Comparison of ENCODE assay signal across 34 mouse cellular contexts in the genomic region with DNA sequence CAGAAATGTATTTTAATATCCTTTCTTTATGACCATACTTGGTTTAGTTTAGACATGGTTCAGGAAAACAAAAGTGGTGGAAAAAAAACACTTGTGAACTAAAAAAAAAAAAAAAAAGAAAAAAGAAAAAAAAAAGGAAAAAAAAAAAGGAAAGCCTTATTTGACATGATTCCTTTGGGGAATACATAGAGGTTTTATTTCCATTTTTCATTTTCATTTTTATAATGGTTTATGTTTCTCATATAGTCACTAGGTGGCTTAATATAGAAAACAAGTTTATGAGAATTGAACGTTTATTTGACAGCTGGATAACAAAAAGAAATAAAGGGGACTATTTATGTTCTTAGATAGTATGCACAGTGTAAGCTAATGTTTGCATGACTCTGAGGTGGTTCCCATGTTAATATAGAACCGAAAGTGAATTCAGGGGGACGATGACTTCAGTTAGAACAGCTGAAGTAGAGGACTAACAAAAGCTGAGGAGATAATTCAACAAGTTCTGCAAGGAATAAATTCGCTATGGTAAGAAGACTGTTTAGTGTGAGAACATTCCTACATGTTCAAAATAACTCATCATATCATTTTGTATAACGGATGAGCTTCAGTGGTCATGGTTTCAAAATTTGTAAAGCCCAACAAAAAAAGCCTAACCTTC. TPM values are rescaled to one million over a fixed set of nuclear protein-coding genes. Genes with fewer than 3 reads are reported as not detected.
"Had no signal": no experiment of that assay in that cellular context is flagged by ENCODE, and none has a peak within 500 bp of the region (broad histone marks: within the 10 kb centered on the region; RNA-seq: fewer than 3 reads in every experiment).

No protein-coding gene starts in this region.

- H3K9me3 ChIP-seq: heart, embryonic 13.5 days; heart, embryonic 15.5 days; hindbrain, embryonic 13.5 days; hindbrain, embryonic 15.5 days; kidney, embryonic 15.5 days; limb, embryonic 10.5 days; limb, embryonic 12.5 days; liver, embryonic 13.5 days; liver, embryonic 15.5 days had no signal

- H3K4me2 ChIP-seq: heart, embryonic 11.5 days; heart, embryonic 13.5 days; heart, embryonic 15.5 days; hindbrain, embryonic 13.5 days; hindbrain, embryonic 15.5 days; kidney, embryonic 15.5 days; limb, embryonic 12.5 days; liver, embryonic 11.5 days; liver, embryonic 13.5 days; liver, embryonic 15.5 days had no signal

- H3K9ac ChIP-seq: heart, embryonic 13.5 days; heart, embryonic 15.5 days; hindbrain, embryonic 13.5 days; hindbrain, embryonic 15.5 days; kidney, embryonic 15.5 days; limb, embryonic 12.5 days; liver, embryonic 13.5 days; liver, embryonic 15.5 days had no signal

- H3K27ac ChIP-seq: heart, embryonic 13.5 days; heart, embryonic 15.5 days; hindbrain, embryonic 13.5 days; hindbrain, embryonic 15.5 days; hindbrain, postnatal 0 days; kidney, embryonic 15.5 days; layer of hippocampus, adult 2 months; left cerebral cortex, adult 2 months; limb, embryonic 10.5 days; limb, embryonic 12.5 days; liver, embryonic 13.5 days; liver, embryonic 15.5 days had no signal

- H3K4me1 ChIP-seq: heart, embryonic 13.5 days; heart, embryonic 15.5 days; hindbrain, embryonic 13.5 days; hindbrain, embryonic 15.5 days; kidney, embryonic 15.5 days; limb, embryonic 10.5 days; limb, embryonic 12.5 days; liver, embryonic 13.5 days; liver, embryonic 15.5 days had no signal

- DNase-seq: gastrocnemius, postnatal 10 days; gastrocnemius, postnatal 25 days; heart, adult 18-20 months; heart, postnatal 14 days; kidney, adult 11 months; kidney, adult 2 months; kidney, adult 9 months; kidney, postnatal 10 days; kidney, postnatal 25 days; kidney, postnatal 4 days; liver; liver, embryonic 13.5 days had no signal

- H3K27me3 ChIP-seq: heart, embryonic 13.5 days; heart, embryonic 15.5 days; hindbrain, embryonic 13.5 days; hindbrain, embryonic 15.5 days; kidney, embryonic 15.5 days; limb, embryonic 12.5 days; liver, embryonic 13.5 days; liver, embryonic 15.5 days had no signal

- H3K36me3 ChIP-seq: heart, embryonic 13.5 days; heart, embryonic 15.5 days; hindbrain, embryonic 13.5 days; hindbrain, embryonic 15.5 days; kidney, embryonic 15.5 days; limb, embryonic 10.5 days; limb, embryonic 12.5 days; liver, embryonic 13.5 days; liver, embryonic 15.5 days had no signal

- H3K4me3 ChIP-seq: heart, embryonic 13.5 days; heart, embryonic 15.5 days; hindbrain, embryonic 13.5 days; hindbrain, embryonic 15.5 days; kidney, embryonic 15.5 days; layer of hippocampus, adult 2 months; left cerebral cortex, adult 2 months; limb, embryonic 10.5 days; limb, embryonic 12.5 days; liver, embryonic 13.5 days; liver, embryonic 15.5 days had no signal

- ATAC-seq: hindbrain, postnatal 0 days; intestine, embryonic 16.5 days had no signal

RNA-seq across cellular contexts. Expression of gene Gcg, which starts 33.6 kb away (rescaled TPM):
- total RNA-seq: gastrocnemius, postnatal 25 days; granulocyte monocyte progenitor cell, adult 5-6 weeks; heart, adult 18-20 months; heart, postnatal 14 days; hematopoietic stem cell, adult 5-6 weeks; layer of hippocampus, adult 2 months; layer of hippocampus, postnatal 10 days; layer of hippocampus, postnatal 25 days; left cerebral cortex, postnatal 14 days; left cerebral cortex, postnatal 36 days had no signal
- polyA plus RNA-seq: heart, embryonic 13.5 days; heart, embryonic 15.5 days; heart, postnatal 0 days; hindbrain, embryonic 11.5 days; kidney, adult 2 months; liver, embryonic 13.5 days; liver, embryonic 15.5 days had no signal
